Mouse (Mus musculus): ENCODE results near the gene Nbas.

GRCm38 (mm10) chr12:13462397-13462796 lies 193.5 kb downstream of the Nbas start:
- TF ChIP-seq CTCF (IDR thresholded peaks at IDR 0.05; ENCODE audit: borderline replicate concordance, control insufficient read depth, extremely low read depth, insufficient read depth, low read length, poor library complexity): no peak
- TF ChIP-seq POLR2A (IDR thresholded peaks at IDR 0.05; ENCODE audit: control insufficient read depth, extremely low read depth, insufficient read depth, low read length, poor library complexity): no peak
